ENCODE assay signal across 8 mouse cellular contexts in the genomic region with DNA sequence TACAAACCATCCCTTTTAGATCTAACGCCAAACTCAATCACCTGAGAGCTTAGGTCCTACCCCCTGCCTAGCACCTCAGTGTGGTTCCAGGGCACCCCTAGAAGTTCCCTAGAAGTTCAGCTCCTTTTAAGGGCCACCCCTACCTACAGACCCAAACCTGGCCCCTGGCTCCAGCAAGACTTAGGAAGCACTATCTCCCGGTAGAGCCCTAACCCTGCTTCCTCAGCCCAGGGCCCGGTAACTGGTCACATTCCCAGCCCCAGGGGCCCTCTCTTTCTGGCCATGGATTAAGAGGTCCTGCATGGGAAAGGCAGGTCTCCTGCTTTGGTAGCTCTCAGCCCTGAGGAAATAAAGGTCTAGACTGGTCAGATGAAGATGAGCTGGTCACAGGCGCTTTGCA. TPM values are rescaled to one million over a fixed set of nuclear protein-coding genes. Genes with fewer than 3 reads are reported as not detected.
DNase-seq lines count a peak whose midpoint lies in the region; ATAC-seq lines count a peak whose summit lies in the region.

No protein-coding gene starts in this region.

- peaks cover 49% of the 10 kb centered on the region for H3K4me1 ChIP-seq in heart, embryonic 11.5 days (ENCODE audit: control insufficient read depth, insufficient read depth, low read length)
- H3K4me1 ChIP-seq in embryonic facial prominence, embryonic 10.5 days: peaks cover 74% of the 10 kb centered on the region
- peaks cover 66% of the 10 kb centered on the region for H3K4me1 ChIP-seq in hindbrain, embryonic 15.5 days (replicated peaks)
- H3K4me1 ChIP-seq in midbrain, embryonic 12.5 days: peaks cover 56% of the 10 kb centered on the region

- H3K9me3 ChIP-seq in heart, embryonic 11.5 days (replicated peaks; ENCODE audit: control insufficient read depth, low read length): no peaks in the 10 kb centered on the region
- no peaks in the 10 kb centered on the region for H3K9me3 ChIP-seq in embryonic facial prominence, embryonic 10.5 days
- H3K9me3 ChIP-seq in hindbrain, embryonic 15.5 days: no peaks in the 10 kb centered on the region
- H3K9me3 ChIP-seq in midbrain, embryonic 12.5 days: no peaks in the 10 kb centered on the region

- 0 out of 2 replicates have a peak, but pooled peaks cover 2% of the 10 kb centered on the region for H3K36me3 ChIP-seq in heart, embryonic 11.5 days (ENCODE audit: control insufficient read depth, insufficient read depth, low read length)
- peaks cover 52% of the 10 kb centered on the region for H3K36me3 ChIP-seq in embryonic facial prominence, embryonic 10.5 days (replicated peaks)
- peaks cover 12% of the 10 kb centered on the region for H3K36me3 ChIP-seq in hindbrain, embryonic 15.5 days
- peaks cover 26% of the 10 kb centered on the region for H3K36me3 ChIP-seq in midbrain, embryonic 12.5 days

- H3K27me3 ChIP-seq in heart, embryonic 11.5 days (ENCODE audit: control insufficient read depth, insufficient read depth, low read length): peaks cover 4% of the 10 kb centered on the region; the same call in 1 of the 2 replicates
- peaks cover 9% of the 10 kb centered on the region for H3K27me3 ChIP-seq in embryonic facial prominence, embryonic 10.5 days (replicated peaks; ENCODE audit: low read depth, poor library complexity, severe bottlenecking)
- H3K27me3 ChIP-seq in hindbrain, embryonic 15.5 days: no peaks in the 10 kb centered on the region
- peaks cover 5% of the 10 kb centered on the region; the same call in 1 of the 2 replicates for H3K27me3 ChIP-seq in midbrain, embryonic 12.5 days

- peak overlapping the region; percentile 72; the same call in 1 of the 2 replicates for H3K27ac ChIP-seq in heart, embryonic 11.5 days (ENCODE audit: low read depth, low read length)
- H3K27ac ChIP-seq in embryonic facial prominence, embryonic 10.5 days (replicated peaks): peak overlapping the region; percentile 97
- H3K27ac ChIP-seq in hindbrain, embryonic 15.5 days (replicated peaks): no peak overlapping the region
- H3K27ac ChIP-seq in midbrain, embryonic 12.5 days (replicated peaks): peak overlapping the region; percentile 92

- peak overlapping the region; percentile 67 for H3K9ac ChIP-seq in heart, embryonic 11.5 days (ENCODE audit: low read depth, low read length)
- peak overlapping the region; percentile 54 for H3K9ac ChIP-seq in hindbrain, embryonic 15.5 days
- H3K9ac ChIP-seq in midbrain, embryonic 12.5 days (replicated peaks): peak overlapping the region; percentile 70

- intact Hi-C loops in heart, postnatal 10 days (cut with DNase I): loop anchor here (2.0 kb wide), 1 partner anchor 139 kb away; no protein-coding TSS in a partner anchor

- DNase-seq in heart, postnatal 10 days: no peak
- no peak for DNase-seq in embryonic facial prominence, embryonic 10.5 days (ENCODE audit: low spot score)
- DNase-seq in urinary bladder, postnatal 25 days (ENCODE audit: low spot score): no peak
- no peak for DNase-seq in ovary, postnatal 10 days (ENCODE audit: low spot score)
- DNase-seq in right cerebral cortex, postnatal 14 days: no peak

- peak overlapping the region; percentile 63 for H3K4me2 ChIP-seq in heart, embryonic 11.5 days
- H3K4me2 ChIP-seq in hindbrain, embryonic 15.5 days: peak overlapping the region; percentile 78
- peak overlapping the region; percentile 75 for H3K4me2 ChIP-seq in midbrain, embryonic 12.5 days (replicated peaks)

- H3K4me3 ChIP-seq in heart, embryonic 11.5 days (ENCODE audit: low read depth, low read length): peak overlapping the region; percentile 26
- peak overlapping the region; percentile 53 for H3K4me3 ChIP-seq in embryonic facial prominence, embryonic 10.5 days
- peak overlapping the region; percentile 25 for H3K4me3 ChIP-seq in hindbrain, embryonic 15.5 days
- H3K4me3 ChIP-seq in midbrain, embryonic 12.5 days: peak overlapping the region; percentile 40

- WGBS in heart, embryonic 11.5 days (ENCODE audit: insufficient replicate concordance): 20% methylated on average over 4 of the region's 4 CpGs
- WGBS in embryonic facial prominence, embryonic 10.5 days: 10% methylated on average over 4 of the region's 4 CpGs
- WGBS in hindbrain, embryonic 15.5 days: 8% methylated on average over 4 of the region's 4 CpGs
- WGBS in midbrain, embryonic 12.5 days: 5% methylated on average over 4 of the region's 4 CpGs

- ATAC-seq in heart, embryonic 11.5 days (replicated peaks; ENCODE audit: insufficient number of reproducible peaks, low FRiP score, low TSS enrichment): no peak
- no peak for ATAC-seq in hindbrain, embryonic 15.5 days (ENCODE audit: low FRiP score, low read depth)
- ATAC-seq in midbrain, embryonic 12.5 days (ENCODE audit: low FRiP score, low read depth): no peak

RNA-seq across cellular contexts. Expression of gene Nanos3, which starts 5.1 kb away (rescaled TPM):
- polyA plus RNA-seq in heart, embryonic 11.5 days (2014; fragmentation: Nextera tagmentation; extraction: Ambion mirVana): 1.4 and 2.8 TPM in 2 replicates
- 1 to 10 TPM; 3.6 to 4.1 TPM for total RNA-seq in heart, postnatal 10 days (2021)
- polyA plus RNA-seq in embryonic facial prominence, embryonic 10.5 days (2016; fragmentation: Nextera tagmentation; extraction: Ambion mirVana): 2.4 and 3.5 TPM in 2 replicates
- 8.0 and 8.7 TPM in 2 replicates for polyA plus RNA-seq in hindbrain, embryonic 15.5 days (2015; fragmentation: Nextera tagmentation; extraction: Ambion mirVana)
- polyA plus RNA-seq in midbrain, embryonic 12.5 days (2016; fragmentation: Nextera tagmentation; extraction: Ambion mirVana): 4.5 and 8.3 TPM in 2 replicates

RNA-seq across cellular contexts. Expression of gene 4930432K21Rik, which starts 32.1 kb away (rescaled TPM):
- 0.44 and 0.59 TPM in 2 replicates for polyA plus RNA-seq in heart, embryonic 11.5 days (2014; fragmentation: Nextera tagmentation; extraction: Ambion mirVana)
- under 1 TPM; 0.22 to 0.32 TPM for total RNA-seq in heart, postnatal 10 days (2021)
- 1.5 and 1.8 TPM in 2 replicates for polyA plus RNA-seq in embryonic facial prominence, embryonic 10.5 days (2016; fragmentation: Nextera tagmentation; extraction: Ambion mirVana)
- polyA plus RNA-seq in hindbrain, embryonic 15.5 days (2015; fragmentation: Nextera tagmentation; extraction: Ambion mirVana): 2.3 and 2.8 TPM in 2 replicates
- polyA plus RNA-seq in midbrain, embryonic 12.5 days (2016; fragmentation: Nextera tagmentation; extraction: Ambion mirVana): 2.4 TPM in 2 replicates

RNA-seq across cellular contexts. Expression of gene Cc2d1a, which starts 32.2 kb away (rescaled TPM):
- polyA plus RNA-seq in heart, embryonic 11.5 days (2014; fragmentation: Nextera tagmentation; extraction: Ambion mirVana): 11.1 and 12.6 TPM in 2 replicates
- total RNA-seq in heart, postnatal 10 days (2021): 10 to 100 TPM; 13.3 to 14.1 TPM
- polyA plus RNA-seq in embryonic facial prominence, embryonic 10.5 days (2016; fragmentation: Nextera tagmentation; extraction: Ambion mirVana): 20.4 and 21.0 TPM in 2 replicates
- 41.5 and 47.1 TPM in 2 replicates for polyA plus RNA-seq in hindbrain, embryonic 15.5 days (2015; fragmentation: Nextera tagmentation; extraction: Ambion mirVana)
- polyA plus RNA-seq in midbrain, embryonic 12.5 days (2016; fragmentation: Nextera tagmentation; extraction: Ambion mirVana): 19.0 and 19.5 TPM in 2 replicates

RNA-seq across cellular contexts. Expression of gene Podnl1, which starts 54.2 kb away (rescaled TPM):
- polyA plus RNA-seq in heart, embryonic 11.5 days (2014; fragmentation: Nextera tagmentation; extraction: Ambion mirVana): 0.14 TPM in 1 of 2 replicates, not detected in the other
- total RNA-seq in heart, postnatal 10 days (2021): under 1 TPM in 1 of 2 experiments, not detected in 1; 0.12 TPM
- polyA plus RNA-seq in embryonic facial prominence, embryonic 10.5 days (2016; fragmentation: Nextera tagmentation; extraction: Ambion mirVana): 0.08 and 0.12 TPM in 2 replicates
- 0.35 and 0.44 TPM in 2 replicates for polyA plus RNA-seq in hindbrain, embryonic 15.5 days (2015; fragmentation: Nextera tagmentation; extraction: Ambion mirVana)
- polyA plus RNA-seq in midbrain, embryonic 12.5 days (2016; fragmentation: Nextera tagmentation; extraction: Ambion mirVana): 0.46 and 0.51 TPM in 2 replicates

RNA-seq across cellular contexts. Expression of gene Zswim4, which starts 56.9 kb away (rescaled TPM):
- polyA plus RNA-seq in heart, embryonic 11.5 days (2014; fragmentation: Nextera tagmentation; extraction: Ambion mirVana): 6.3 and 7.8 TPM in 2 replicates
- total RNA-seq in heart, postnatal 10 days (2021): 10 to 100 TPM; 10.5 to 11.3 TPM
- 37.2 and 41.7 TPM in 2 replicates for polyA plus RNA-seq in embryonic facial prominence, embryonic 10.5 days (2016; fragmentation: Nextera tagmentation; extraction: Ambion mirVana)
- 23.3 and 24.9 TPM in 2 replicates for polyA plus RNA-seq in hindbrain, embryonic 15.5 days (2015; fragmentation: Nextera tagmentation; extraction: Ambion mirVana)
- 55.3 and 55.7 TPM in 2 replicates for polyA plus RNA-seq in midbrain, embryonic 12.5 days (2016; fragmentation: Nextera tagmentation; extraction: Ambion mirVana)
